Mouse (Mus musculus) kidney, adult 18-20 months (tissue): ENCODE data around the gene Pard6a.

Experiments used
- DNase-seq: peaks from one replicate; pipeline ENCODE4 v3.0.0; 2021

Pard6a gene

DNA sequence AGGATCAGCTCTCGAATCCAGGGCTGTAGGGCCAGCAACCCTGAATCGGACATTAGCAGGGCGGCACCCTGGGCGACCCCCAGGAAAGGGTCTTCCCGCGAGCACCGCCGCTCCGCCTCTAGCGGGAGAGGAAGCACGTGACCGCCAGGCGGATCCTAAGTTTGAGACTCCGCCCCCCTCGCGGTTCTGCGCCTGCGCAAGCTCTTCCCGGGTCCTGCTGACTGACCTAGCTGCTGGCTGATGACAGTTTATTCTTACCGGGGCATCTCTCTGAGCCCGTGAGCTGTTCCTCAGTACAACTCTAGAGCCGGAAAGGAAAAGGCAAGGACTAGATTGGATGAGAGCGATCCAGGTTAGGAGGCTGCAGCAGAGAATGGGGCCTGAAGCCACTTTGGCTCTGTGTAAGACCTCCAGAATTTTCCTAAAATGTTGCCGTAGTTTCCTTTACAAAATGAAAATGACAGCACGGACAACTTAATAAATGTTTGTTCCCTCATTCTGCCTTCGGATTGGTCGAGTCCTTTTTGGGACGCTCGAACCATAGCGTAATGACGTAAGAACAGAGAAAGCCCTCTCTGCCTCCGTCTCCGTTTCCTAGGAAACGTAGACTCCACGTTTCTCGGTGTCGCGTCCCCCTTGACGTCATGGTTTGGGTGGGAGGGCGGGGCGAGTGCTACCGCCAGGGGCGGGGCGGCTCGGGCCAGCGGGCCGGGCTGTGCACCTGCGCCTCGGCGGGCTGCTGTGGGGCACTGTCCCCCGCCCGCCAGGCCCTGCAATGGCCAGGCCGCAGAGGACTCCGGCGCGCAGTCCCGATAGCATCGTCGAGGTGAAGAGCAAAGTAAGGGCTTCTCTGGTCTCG, at the start of gene Pard6a, which contains the start of gene Acd:
Gene Pard6a (plus strand): TSS at position 183 of the 859 bp plus-strand sequence.
Gene Acd (minus strand): TSS at position 137 of the 859 bp plus-strand sequence.
- DNase-seq: peak; percentile 97

DNA sequence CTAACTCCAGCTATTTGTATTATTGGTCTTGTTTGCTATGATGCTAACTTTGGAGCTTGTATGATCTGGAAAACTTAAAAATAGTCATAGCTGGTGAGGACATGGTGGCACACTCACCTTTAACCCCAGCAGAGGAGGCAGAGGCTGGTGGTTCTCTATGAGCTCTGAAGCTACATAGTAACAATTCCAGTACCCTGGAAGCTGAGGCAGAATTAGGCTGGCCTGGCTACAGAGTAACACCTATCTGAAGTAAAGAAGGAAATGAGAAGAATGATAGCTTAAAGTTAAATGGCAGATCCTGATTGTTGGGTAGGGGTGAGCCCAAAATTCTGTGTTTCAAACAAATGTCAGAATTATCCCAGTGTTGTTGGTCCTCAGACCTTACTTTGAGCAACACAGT, 43.3 kb upstream of the Pard6a start:
- no peak for DNase-seq

DNA sequence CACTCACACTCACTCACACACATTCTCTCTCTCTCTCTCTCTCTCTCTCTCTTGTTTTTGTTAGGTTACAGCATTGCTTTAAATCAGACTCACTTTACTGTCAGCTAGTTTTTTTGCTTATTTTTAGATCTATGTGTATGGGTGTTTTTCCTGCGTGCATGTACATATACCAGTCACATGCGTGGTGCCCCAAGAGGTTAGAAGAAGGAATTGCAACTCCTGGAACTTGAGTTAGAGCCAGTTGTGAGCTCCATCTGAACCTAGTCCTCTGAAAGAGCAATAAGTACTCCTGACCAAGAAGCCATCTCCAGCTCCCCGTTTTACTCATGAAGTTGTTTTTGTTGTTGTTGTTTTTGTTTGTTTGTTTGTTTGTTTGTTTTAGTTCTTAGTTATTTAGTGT, 39.8 kb upstream of the Pard6a start:
- DNase-seq: no peak

DNA sequence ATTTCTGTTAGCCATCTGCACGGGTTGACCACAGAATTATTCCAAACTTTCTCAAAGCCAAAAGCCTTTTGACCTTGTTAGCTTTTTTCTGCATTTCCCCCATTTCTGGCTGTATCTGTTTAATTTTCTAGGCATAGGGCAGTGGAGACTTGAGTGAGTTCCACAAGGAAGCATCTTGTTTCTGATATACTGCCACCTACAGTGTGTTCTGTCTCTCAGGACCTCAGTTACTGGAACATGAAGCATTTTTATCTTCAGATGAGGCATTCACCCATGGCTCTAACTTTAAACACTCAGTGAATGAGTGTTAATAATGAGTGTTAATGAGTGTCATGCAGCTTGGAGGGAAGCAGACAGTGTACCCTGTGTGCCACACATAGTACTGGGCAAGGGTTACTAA, 23.1 kb upstream of the Pard6a start:
- DNase-seq: no peak

DNA sequence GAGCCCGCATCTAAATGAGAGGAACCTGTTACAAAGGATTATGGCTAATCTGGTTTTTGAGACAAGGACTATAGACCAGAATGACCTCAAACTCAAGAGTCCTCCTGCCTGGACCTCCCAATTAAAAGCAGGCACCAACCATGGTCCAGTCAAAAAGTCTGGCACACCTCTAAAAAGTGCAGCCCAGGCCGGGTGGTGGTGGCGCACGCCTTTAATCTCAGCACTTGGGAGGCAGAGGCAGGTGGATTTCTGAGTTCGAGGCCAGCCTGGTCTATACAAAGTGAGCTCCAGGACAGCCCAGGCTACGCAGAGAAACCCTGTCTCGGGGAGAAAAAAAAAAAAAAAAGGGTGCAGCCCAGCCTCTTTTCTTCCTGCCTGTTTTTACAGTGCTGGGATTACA, 15.6 kb upstream of the Pard6a start:
- DNase-seq: no peak

DNA sequence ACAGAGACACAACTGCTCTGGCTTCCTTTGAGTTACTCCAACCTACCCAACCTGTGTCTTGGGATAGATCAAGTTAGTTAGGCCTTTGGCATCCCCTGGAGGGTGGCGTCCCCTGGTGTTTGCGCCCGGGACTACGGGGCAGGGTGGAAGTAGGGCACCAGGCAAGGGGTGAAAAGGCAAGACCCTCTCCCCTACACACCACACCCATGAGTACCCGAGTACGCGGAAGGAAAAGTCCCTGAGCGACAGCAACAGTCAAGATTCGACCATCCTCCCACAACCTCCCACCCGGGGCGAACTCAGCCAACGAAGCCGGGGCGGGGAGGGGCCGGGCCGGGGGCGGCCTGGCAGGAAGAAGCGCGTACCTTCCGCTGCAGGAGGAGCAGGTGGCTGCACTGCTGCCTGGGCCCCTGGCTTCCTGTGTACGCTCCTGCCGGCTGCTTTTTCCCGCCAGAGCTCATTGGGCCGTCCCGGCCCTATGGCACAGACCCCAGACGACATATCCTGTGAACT, 15.1 kb upstream of the Pard6a start, which contains the start of gene Carmil2:
Gene Carmil2 (plus strand): TSS at position 479 of the 513 bp plus-strand sequence.
- DNase-seq: peak; percentile 68

DNA sequence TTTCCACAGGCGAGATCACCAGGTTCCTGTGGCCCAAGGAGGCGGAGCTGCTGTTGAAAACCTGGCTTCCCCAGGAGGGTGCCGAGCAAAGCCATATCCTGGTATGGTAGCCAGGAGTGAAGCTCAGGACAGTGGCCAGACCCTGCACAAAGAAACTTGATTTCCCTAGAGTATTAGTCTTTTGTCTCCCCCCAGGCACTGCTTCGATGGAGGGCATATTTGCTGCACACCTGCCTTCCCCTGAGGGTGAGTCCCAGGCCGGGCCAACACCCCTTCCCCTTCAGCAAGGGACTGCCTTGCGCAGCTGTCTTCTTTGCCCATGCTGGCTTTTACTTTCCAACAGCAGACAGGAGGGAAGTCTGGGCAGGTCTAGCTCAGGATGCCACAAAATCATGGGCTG, 14.4 kb upstream of the Pard6a start:
- no peak for DNase-seq

DNA sequence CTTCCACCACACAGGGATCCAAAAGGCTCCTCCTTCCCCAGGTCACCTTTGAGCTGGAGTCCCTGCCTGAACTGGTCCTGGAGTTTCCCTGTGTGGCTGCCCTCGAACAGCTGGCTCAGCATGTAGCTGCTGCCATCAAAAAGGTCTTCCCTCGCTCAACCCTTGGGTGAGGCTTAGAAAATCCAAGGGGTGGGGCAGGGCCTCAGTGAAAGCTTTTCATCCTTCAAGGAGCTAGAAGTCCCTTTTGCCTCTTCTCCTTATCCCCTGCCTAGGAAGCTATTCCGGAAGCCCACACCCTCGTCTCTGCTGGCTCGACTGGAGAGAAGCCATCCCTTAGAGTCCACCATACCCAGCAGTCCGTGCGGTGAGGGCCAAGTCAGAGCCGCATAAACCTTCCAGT, 13.4 kb upstream of the Pard6a start:
- no peak for DNase-seq

DNA sequence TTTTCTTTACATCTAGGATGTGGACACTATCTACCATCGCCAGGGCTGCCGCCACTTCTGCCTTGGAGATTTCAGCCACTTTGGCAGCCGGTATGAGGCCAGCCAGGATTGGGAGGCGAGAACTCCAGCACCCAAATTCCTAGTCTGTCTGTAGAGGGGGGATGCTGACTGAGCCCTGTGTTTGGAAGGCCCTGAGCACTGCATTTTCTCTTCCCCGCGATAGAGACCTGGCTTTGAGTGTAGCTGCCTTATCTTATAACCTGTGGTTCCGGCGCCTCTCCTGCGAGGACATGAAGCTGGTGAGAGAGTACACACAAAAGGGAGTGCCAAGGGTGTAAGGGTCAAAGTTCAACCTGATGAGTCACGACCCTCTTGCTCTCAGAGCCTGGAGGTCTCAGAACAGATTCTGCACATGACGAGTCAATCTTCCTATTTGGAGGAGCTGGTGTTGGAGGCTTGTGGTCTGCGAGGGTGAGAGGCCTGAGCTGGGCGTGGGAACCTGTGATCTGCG, 12.7 kb upstream of the Pard6a start:
- DNase-seq: no peak

DNA sequence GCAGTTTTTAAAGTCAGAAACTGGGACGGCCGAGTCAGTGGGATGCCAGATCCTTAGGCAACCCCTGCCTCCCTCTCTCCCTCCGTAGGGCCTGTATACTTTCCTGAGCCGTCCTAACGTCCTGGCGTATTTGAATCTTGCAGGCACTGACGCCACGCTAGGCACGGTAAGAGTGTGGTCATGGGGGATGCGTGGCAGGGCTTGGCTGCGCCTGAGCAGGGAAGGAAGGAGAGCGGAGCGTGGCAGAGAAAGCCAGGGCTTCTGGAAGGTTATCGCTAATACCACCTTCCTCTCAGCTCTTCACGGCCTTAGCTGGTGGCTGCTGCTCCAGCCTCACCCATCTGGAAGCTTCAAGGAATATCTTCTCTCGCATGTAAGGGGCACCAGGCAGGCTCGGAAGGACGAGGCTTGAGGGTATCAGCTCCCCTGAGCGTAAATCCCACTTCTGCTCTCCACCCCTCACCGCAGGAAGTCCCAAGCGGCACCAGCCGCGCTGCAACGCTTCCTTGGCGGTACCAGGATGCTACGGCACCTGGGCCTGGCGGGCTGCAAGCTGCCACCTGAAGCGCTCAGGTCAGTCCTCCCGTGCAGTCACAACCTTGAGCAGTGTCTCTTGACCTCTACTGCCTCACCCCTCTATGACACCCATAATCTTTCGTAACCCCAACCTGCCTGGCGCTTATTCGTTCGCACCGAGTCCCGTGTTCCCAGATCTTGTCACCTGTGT, 11.5 kb upstream of the Pard6a start:
- no peak for DNase-seq

DNA sequence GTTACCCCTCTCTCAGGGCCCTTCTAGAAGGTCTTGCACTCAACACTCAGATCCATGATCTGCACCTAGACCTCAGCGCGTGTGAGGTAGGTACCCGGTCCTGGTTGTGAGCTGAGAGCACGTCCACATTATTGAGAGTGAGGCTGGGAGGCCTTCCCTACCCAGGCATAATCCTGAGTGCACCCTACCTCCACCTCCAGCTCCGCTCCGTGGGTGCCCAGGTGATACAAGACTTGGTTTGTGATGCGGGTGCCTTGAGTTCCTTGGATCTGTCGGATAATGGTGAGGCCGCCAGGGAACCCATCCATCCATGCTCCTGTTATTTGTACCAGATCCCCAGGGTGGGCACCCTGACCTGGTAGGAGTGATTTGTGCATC, 11.0 kb upstream of the Pard6a start:
- DNase-seq: no peak

DNA sequence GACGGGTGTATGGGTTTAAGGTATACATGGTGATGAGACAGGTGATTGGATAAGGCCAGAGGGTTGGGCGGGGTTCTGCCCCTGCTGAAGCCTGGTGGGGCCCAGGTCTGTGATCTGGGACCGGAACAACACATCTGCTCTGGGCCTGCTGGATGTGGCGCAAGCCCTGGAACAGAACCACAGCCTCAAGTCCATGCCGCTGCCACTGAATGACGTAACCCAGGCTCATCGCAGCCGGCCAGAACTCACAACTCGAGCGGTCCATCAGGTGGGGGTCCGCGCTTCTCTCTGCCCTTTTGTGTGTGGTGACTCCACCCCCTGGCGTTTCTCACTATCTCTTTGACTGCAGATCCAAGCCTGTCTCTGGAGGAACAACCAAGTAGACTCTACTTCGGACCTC, 10.0 kb upstream of the Pard6a start:
- DNase-seq: no peak

DNA sequence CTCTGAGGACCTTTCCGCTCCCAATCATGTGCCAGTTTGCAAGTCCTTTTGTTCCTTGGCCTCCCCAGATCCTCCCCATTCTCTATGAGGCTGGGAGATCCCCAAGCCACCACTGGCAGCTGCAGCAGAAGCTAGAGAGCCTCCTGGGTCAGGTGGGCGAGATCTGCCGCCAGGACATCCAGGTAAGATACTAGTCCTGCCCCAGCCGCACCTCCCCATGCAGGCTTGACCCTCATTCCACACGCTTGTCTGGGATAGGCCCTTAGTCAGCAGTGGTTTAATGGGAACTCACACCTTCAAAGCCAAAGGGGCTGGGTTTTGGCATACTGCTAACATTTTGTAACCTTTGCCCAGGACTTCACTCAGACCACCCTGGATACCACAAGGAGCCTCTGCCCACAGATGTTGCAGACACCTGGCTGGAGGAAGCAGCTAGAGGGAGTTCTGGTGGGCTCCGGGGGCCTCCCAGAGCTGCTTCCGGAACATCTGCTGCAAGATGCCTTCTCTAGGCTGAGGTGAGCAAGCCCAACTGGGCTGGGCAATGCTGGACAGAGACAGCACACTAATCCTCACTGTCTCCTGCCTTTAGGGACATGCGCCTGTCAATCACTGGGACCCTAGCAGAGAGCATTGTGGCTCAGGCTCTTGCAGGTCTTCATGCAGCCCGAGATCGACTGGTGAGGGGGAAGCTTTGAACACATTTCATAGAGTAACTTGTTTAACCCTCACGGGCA, 8.3 kb upstream of the Pard6a start:
- DNase-seq: no peak

DNA sequence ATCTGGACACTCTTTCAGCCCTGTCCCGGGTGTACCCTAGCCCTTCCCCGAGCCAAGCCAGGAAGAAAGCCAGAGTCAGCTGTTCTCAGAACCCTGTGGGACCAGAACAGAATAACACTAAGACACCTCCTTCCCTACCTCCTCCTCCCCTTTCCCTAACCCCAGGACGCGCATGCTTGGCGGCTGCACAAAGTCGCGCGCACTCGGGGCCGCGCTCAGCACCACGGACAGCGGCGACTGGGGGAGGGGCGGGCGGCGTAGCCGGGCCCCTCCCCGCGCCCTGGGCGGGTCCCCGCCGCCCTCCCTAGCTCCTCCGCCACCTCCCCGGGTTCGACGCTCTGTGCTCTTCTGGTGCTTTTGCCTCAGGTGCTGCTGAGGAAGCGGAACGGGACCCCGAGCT, 7.3 kb upstream of the Pard6a start:
- DNase-seq: peak; percentile 78

DNA sequence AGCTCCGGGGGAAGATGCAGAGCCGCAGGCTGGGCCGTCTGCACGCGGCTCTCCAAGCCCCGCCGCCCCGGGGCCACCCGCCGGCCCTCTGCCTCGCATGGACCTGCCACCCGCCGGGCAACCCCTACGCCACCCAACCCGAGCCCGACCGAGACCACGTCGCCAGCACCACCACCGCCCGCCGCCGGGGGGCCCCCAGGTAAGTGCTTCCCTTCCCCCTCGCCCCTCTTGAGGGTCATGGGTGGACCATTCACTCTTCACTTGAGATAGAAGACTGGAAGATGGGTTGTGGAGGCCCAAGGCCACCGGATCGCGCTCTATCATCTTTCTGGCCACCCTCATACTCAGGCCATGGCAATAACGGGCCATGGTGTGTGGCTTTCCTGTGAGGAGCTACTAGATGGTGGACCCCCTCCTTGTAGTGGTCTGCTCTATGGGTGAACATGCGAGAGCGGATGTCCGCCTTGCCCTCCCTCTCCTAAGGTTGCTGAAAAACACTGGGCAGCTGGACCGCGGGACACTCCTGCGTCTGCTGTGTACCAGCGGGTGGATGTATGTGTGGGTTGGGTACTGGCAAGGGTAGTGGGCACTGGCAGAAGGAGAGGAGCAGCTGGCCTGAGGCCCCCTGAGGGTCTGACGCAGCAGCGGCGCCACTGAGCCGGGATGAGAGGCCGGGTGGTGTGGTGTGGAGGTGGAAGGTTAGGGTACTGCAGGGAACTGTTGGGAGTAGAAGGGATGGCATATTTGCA, 6.7 kb upstream of the Pard6a start:
- DNase-seq: no peak

DNA sequence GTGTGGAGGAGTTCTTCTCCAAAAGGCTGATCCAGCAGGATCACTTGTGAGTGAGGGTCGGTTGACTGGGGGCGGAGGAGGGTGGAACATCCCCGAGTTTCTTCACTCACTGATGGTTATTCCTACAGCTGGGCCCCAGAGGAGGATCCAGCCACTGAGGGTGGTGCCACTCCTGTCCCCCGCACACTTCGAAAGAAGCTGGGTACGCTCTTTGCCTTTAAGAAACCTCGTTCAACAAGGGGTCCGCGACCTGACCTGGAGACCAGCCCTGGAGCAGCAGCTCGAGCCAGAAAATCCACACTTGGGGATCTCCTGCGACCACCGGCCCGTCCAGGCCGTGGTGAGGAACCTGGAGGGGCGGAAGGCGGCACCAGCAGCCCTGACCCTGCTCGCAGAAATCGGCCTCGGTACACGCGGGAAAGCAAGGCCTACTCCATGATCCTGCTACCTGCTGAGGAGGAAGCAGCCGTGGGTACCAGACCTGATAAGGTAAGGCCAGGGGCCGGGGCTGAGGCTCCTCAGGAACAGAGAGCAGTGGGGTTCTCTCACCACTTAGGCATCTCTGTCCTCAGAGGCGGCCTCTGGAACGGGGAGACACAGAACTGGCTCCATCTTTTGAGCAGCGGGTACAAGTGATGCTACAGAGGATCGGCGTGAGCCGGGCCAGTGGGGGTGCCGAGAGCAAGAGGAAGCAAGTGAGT, 5.7 kb upstream of the Pard6a start:
- DNase-seq: no peak

DNA sequence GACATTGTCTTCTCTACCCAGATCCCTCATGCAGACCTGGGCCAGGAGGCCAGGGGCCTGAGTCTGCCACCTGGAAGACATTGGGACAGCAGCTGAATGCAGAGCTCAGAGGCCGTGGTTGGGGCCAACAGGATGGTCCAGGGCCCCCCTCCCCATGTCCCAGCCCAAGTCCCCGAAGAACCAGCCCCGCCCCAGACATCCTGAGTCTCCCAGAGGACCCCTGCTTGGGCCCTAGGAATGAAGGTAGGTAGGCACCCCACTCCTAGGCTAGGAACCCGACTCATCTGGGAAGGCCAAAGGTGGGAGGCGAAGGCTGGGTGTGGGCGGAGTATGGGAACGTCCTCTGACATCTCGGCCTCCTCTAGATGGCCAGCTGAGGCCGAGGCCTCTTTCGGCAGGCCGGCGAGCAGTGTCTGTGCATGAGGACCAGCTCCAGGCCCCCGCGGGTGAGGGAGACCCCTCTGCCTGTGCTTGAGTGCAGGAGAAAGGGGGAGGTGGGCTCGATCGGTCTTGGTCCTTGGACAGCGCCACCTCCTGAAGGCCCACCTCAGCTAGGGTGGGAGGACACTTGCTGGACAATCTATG, 3.7 kb upstream of the Pard6a start:
- no peak for DNase-seq

DNA sequence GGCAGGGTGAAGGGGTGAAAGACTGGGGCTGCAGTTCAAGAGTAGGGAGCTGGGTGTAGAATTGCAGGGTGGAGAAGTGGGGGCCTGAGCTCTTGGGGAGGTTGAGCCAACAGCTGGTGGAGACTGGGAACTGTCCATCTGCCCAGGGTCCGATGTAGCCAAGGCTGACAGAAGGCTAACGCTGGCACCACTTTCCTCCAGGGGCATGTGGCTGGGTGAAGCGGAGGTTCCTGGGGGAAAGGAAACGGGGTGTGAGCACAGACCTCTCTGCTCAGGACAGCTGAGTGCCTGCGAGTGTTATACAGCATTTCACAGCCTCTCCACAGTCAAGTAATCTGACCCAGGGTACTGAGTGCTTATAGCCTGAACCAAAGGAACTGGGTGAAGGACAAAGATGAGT, 2.2 kb upstream of the Pard6a start:
- no peak for DNase-seq

DNA sequence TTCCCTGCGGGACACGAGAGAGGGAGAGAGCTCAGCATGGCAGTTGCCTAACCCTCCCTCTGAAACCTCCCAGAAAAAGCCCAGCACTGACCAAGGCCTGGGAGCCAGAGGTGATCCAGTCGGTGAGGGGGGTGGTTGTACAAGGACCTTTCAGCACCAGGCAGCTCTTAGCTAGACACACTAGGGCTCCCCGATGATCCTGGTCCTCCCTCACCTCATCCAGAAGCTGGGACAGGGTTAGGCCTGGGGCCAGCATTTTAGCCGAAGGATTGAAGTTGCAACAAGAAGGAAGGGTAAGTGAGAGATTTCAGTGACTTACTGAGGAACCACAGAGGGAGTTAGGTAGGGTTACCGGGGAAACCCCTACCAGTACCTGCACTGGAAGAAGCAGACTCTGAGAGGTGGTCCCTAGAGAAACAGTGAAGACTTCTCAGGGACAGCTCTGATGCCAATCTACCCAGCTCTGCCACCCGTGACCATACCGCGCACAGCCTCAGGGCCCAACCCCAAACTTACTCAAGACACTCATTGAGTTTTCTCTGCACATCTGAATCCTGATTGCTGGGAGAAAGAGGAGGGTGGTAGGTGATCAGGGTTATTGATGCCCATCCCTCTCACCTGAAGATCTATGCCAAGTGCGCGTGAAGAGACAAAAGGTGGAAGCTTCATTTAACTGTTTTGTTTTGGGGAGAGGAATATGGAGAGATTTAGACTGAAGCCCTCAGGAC, 1.3 kb upstream of the Pard6a start:
- no peak for DNase-seq

DNA sequence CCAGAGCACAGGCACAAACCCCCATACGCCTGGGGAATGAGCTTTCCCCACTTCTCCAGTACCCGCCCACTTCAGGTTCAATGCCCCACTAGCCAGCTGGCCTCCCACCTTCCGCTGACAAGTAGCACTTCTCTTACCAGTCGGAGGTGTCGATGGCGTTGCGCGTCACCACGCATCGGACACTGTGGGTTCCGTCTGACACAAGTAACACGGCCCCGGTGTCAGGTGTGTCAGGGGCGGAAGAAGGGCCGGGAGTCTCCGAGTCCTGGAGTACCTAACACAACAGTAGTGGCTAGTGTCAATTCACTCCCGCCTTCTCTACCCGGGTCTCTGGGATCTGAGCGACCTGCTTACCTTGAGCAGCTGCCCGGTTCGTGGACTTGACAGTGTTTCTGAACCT, 382 bp upstream of the Pard6a start:
- no peak for DNase-seq

DNA sequence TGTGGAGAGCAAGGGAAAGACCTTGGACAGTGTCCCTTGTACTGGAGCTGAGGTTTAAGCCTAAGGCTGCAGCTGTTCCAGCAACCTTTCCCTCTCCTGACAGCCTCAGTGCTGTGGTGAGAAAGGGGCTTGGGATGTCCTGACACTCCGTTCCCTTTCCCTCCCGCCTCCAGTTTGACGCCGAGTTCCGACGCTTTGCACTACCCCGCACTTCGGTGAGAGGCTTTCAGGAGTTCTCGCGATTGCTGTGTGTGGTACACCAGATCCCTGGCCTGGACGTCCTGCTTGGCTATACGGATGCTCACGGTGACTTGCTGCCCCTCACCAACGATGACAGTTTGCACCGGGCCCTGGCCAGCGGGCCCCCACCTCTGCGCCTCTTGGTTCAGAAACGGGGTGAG, 1.1 kb downstream of the Pard6a start:
- no peak for DNase-seq
